Mouse (Mus musculus) monocyte, adult 2 months (primary cell): ENCODE data around the gene Tnnc1.

Experiments
- DNase-seq, 2 experiments: peaks; one replicate each; pipeline ENCODE4 v3.0.0; 2022; ENCODE audit warnings: low spot score in 2 of 2, low read depth in 1 of 2

Tnnc1 gene

GRCm38 (mm10) chr14:31212499-31212898 lies 4.4 kb downstream of the Tnnc1 start:
- DNase-seq, result no peak

- DNase-seq, result no peak
These were observed 5.8 kb downstream of the Tnnc1 start for GRCm38 (mm10) chr14:31213868-31214267.

GRCm38 (mm10) chr14:31214684-31215083 lies 6.6 kb downstream of the Tnnc1 start:
- no peak for DNase-seq

GRCm38 (mm10) chr14:31215157-31216002 lies 7.3 kb downstream of the Tnnc1 start:
- peak in 1 of 2 experiments; percentile 41 for DNase-seq

- no peak for DNase-seq
These were observed 8.7 kb downstream of the Tnnc1 start, which contains the start of gene Nisch for GRCm38 (mm10) chr14:31216846-31217245. Gene Nisch, minus strand, starts transcription at chr14:31216946.

GRCm38 (mm10) chr14:31217666-31218065 lies 9.6 kb downstream of the Tnnc1 start, which contains the start of gene Sema3g:
Gene Sema3g, plus strand, starts transcription at chr14:31217860.
- no peak for DNase-seq

- no peak for DNase-seq
These were observed 18.9 kb downstream of the Tnnc1 start for GRCm38 (mm10) chr14:31226978-31227377.

- DNase-seq, result no peak
These were observed 20.1 kb downstream of the Tnnc1 start for GRCm38 (mm10) chr14:31228234-31228633.

GRCm38 (mm10) chr14:31230442-31230841 lies 22.3 kb downstream of the Tnnc1 start:
- DNase-seq, result no peak

- DNase-seq, result no peak
These were observed 24.4 kb downstream of the Tnnc1 start for GRCm38 (mm10) chr14:31232404-31233069.

GRCm38 (mm10) chr14:31233070-31233995 lies 25.2 kb downstream of the Tnnc1 start:
- DNase-seq, result no peak

- DNase-seq, result peak in 1 of 2 experiments; percentile 43
These were observed 26.0 kb downstream of the Tnnc1 start for GRCm38 (mm10) chr14:31233996-31234591.

- DNase-seq, result no peak
These were observed 29.2 kb downstream of the Tnnc1 start for GRCm38 (mm10) chr14:31237101-31237882.

GRCm38 (mm10) chr14:31240528-31240927 lies 32.4 kb downstream of the Tnnc1 start:
- DNase-seq, result no peak

GRCm38 (mm10) chr14:31244777-31245176 lies 36.7 kb downstream of the Tnnc1 start:
- DNase-seq, result no peak

- DNase-seq, result no peak
These were observed 37.8 kb downstream of the Tnnc1 start for GRCm38 (mm10) chr14:31245946-31246345.

- DNase-seq, result no peak
These were observed 40.3 kb downstream of the Tnnc1 start for GRCm38 (mm10) chr14:31248396-31248795.

GRCm38 (mm10) chr14:31250222-31251083 lies 42.3 kb downstream of the Tnnc1 start:
- no peak for DNase-seq

GRCm38 (mm10) chr14:31251084-31251604 lies 43.0 kb downstream of the Tnnc1 start, which contains the start of the genes Phf7 and Bap1:
Gene Phf7, minus strand, starts transcription at chr14:31251317.
Gene Bap1, plus strand, starts transcription at chr14:31251450.
- DNase-seq, result peak; percentile 76 to 92
